Mouse (Mus musculus) liver, embryonic 12.5 days (tissue): ENCODE data around the gene Zcchc7. TPM values are rescaled to one million over a fixed set of nuclear protein-coding genes. Genes with fewer than 3 reads are reported as not detected.
A peak's percentile ranks its signal among the peaks of the same experiment; 100 is the strongest.

Source experiments
- ATAC-seq: fragments of 200-750 bp; cut with Nextera tagmentation; 2 replicates; pipeline ENCODE4 v1.8.0; 2017; ENCODE audit warnings: moderate number of reproducible peaks, mild to moderate bottlenecking, moderate library complexity
- H3K27ac ChIP-seq: fragments of 300-500 bp; sonication (generic); 2 replicates; pipeline ENCODE4 v1.5.1; 2016; ENCODE audit warnings: mild to moderate bottlenecking
- H3K27me3 ChIP-seq: fragments of 300-500 bp; sonication (generic); replicated peaks from 2 replicates; pipeline ENCODE4 v1.6.1; 2016; ENCODE audit warnings: mild to moderate bottlenecking, moderate library complexity
- H3K36me3 ChIP-seq: fragments of 300-500 bp; sonication (generic); 2 replicates; pipeline ENCODE4 v1.6.1; 2016; ENCODE audit warnings: mild to moderate bottlenecking, moderate library complexity
- H3K4me1 ChIP-seq: fragments of 300-500 bp; sonication (generic); 2 replicates; pipeline ENCODE4 v1.6.1; 2016
- H3K4me2 ChIP-seq: fragments of 300-500 bp; sonication (generic); 2 replicates; pipeline ENCODE4 v1.6.1; 2016; ENCODE audit warnings: mild to moderate bottlenecking, moderate library complexity
- H3K4me3 ChIP-seq: fragments of 300-500 bp; sonication (generic); 2 replicates; pipeline ENCODE4 v1.5.1; 2016; ENCODE audit warnings: mild to moderate bottlenecking, moderate library complexity
- H3K9ac ChIP-seq: fragments of 300-500 bp; sonication (generic); 2 replicates; pipeline ENCODE4 v1.6.1; 2016; ENCODE audit warnings: mild to moderate bottlenecking, moderate library complexity
- H3K9me3 ChIP-seq: fragments of 300-500 bp; sonication (generic); replicated peaks from 2 replicates; pipeline ENCODE4 v1.6.1; 2016; ENCODE audit warnings: mild to moderate bottlenecking, moderate library complexity
- WGBS: fragments of 180-500 bp; shearing (Covaris S2); methylation state at CpG from one replicate; pipeline ENCODE4 v1.1.7; 2016; ENCODE audit not compliant: insufficient replicate concordance; 5-methylcytosine and 5-hydroxymethylcytosine counted together
- polyA plus RNA-seq: library from polyadenylated mRNA; unstranded; fragments of >200 nt; fragmentation: Nextera tagmentation; extraction: Ambion mirVana; gene quantifications from 2 replicates; pipeline ENCODE4 v1.2.1, GENCODE M21; 2016

Zcchc7 gene
- polyA plus RNA-seq, 1 experiment from 2014 or later, result 17.2 TPM

- no peak overlapping the region for H3K27ac ChIP-seq
- ATAC-seq, result no peak
- 58% methylated on average over 1 of the region's 1 CpGs for WGBS
These were observed 116.4 kb downstream of the Zcchc7 start for GRCm38 (mm10) chr4:44872048-44872447.

GRCm38 (mm10) chr4:44880065-44880623, 124.5 kb downstream of the Zcchc7 start:
- Histone ChIP-seq H3K27me3 (no peaks in the 10 kb centered on the region), H3K9ac (no peak overlapping the region), H3K4me1 (no peaks in the 10 kb centered on the region), H3K36me3 (no peaks in the 10 kb centered on the region), H3K4me3 (no peak overlapping the region), H3K27ac (no peak overlapping the region), H3K9me3 (no peaks in the 10 kb centered on the region), H3K4me2 (no peak overlapping the region)
- no peak for ATAC-seq
- 56% methylated on average over 7 of the region's 7 CpGs for WGBS

More at GRCm38 (mm10) chr4:44872048-44872447, 116.4 kb downstream of the Zcchc7 start:
- Histone ChIP-seq H3K4me1 (peaks cover 6% of the 10 kb centered on the region), H3K27me3 (no peaks in the 10 kb centered on the region), H3K9me3 (no peaks in the 10 kb centered on the region), H3K4me2 (no peak overlapping the region), H3K36me3 (no peaks in the 10 kb centered on the region), H3K9ac (no peak overlapping the region), H3K4me3 (no peak overlapping the region)

GRCm38 (mm10) chr4:44886143-44886542, 130.5 kb downstream of the Zcchc7 start:
- H3K9me3 ChIP-seq, result no peaks in the 10 kb centered on the region
- H3K27ac ChIP-seq, result no peak overlapping the region
- no peak for ATAC-seq
- no peaks in the 10 kb centered on the region for H3K27me3 ChIP-seq
- no peak overlapping the region for H3K9ac ChIP-seq
- 65% methylated on average over 6 of the region's 6 CpGs for WGBS
- H3K4me2 ChIP-seq, result no peak overlapping the region
- no peaks in the 10 kb centered on the region for H3K36me3 ChIP-seq
- H3K4me1 ChIP-seq, result no peaks in the 10 kb centered on the region
- H3K4me3 ChIP-seq, result no peak overlapping the region

- no peaks in the 10 kb centered on the region for H3K27me3 ChIP-seq
- peaks cover 16% of the 10 kb centered on the region for H3K36me3 ChIP-seq
- no peak overlapping the region for H3K9ac ChIP-seq
- no peaks in the 10 kb centered on the region for H3K4me1 ChIP-seq
- no peak for ATAC-seq
- no peak overlapping the region for H3K4me2 ChIP-seq
- 68% methylated on average over 6 of the region's 6 CpGs for WGBS
- H3K9me3 ChIP-seq, result no peaks in the 10 kb centered on the region
- no peak overlapping the region for H3K27ac ChIP-seq
- no peak overlapping the region for H3K4me3 ChIP-seq
These were observed 135.7 kb downstream of the Zcchc7 start for GRCm38 (mm10) chr4:44891344-44891743.

GRCm38 (mm10) chr4:44905651-44906271, 150.1 kb downstream of the Zcchc7 start:
- no peak overlapping the region for H3K4me2 ChIP-seq
- H3K27ac ChIP-seq, result no peak overlapping the region
- WGBS, result 64% methylated on average over 11 of the region's 11 CpGs
- no peak for ATAC-seq
- H3K4me1 ChIP-seq, result no peaks in the 10 kb centered on the region
- no peak overlapping the region for H3K9ac ChIP-seq
- no peak overlapping the region for H3K4me3 ChIP-seq
- H3K36me3 ChIP-seq, result 0 out of 2 replicates have a peak, but pooled peaks cover 3% of the 10 kb centered on the region
- H3K9me3 ChIP-seq, result no peaks in the 10 kb centered on the region
- no peaks in the 10 kb centered on the region for H3K27me3 ChIP-seq

DNA sequence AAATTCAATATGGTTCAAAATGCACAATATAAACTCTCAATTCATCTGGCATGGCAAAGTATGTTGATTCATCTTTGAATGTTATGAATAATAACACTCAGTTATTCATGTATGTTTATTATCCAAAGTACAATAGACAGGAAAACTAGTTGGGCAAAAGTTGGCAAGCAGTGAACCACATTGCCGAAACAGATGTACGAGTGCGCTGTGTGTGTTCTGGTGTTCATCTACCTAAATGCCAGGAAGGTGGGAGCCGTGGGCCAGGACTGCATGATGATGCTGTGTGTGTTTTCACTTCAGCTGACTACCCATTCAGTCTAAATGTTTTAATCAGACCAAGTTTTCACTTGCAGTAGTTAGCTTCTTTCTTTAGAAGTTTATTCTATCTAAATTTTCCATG, 150.7 kb downstream of the Zcchc7 start:
- H3K27ac ChIP-seq, result no peak overlapping the region
- no peaks in the 10 kb centered on the region for H3K4me1 ChIP-seq
- no peaks in the 10 kb centered on the region for H3K27me3 ChIP-seq
- H3K4me3 ChIP-seq, result no peak overlapping the region
- WGBS, result 85% methylated on average over 4 of the region's 4 CpGs
- H3K9ac ChIP-seq, result no peak overlapping the region
- H3K36me3 ChIP-seq, result 0 out of 2 replicates have a peak, but pooled peaks cover 3% of the 10 kb centered on the region
- no peaks in the 10 kb centered on the region for H3K9me3 ChIP-seq
- H3K4me2 ChIP-seq, result no peak overlapping the region
- ATAC-seq, result no peak

GRCm38 (mm10) chr4:44910065-44910464, 154.4 kb downstream of the Zcchc7 start:
- Histone ChIP-seq H3K36me3 (0 out of 2 replicates have a peak, but pooled peaks cover 3% of the 10 kb centered on the region), H3K4me2 (no peak overlapping the region), H3K27me3 (no peaks in the 10 kb centered on the region), H3K27ac (no peak overlapping the region), H3K9ac (no peak overlapping the region), H3K4me3 (no peak overlapping the region), H3K9me3 (no peaks in the 10 kb centered on the region), H3K4me1 (no peaks in the 10 kb centered on the region)
- WGBS, result 35% methylated on average over 2 of the region's 2 CpGs
- ATAC-seq, result no peak

GRCm38 (mm10) chr4:44910857-44911256, 155.2 kb downstream of the Zcchc7 start:
- H3K27ac ChIP-seq, result no peak overlapping the region
- H3K36me3 ChIP-seq, result no peaks in the 10 kb centered on the region; the same call in 1 of the 2 replicates
- no peaks in the 10 kb centered on the region for H3K9me3 ChIP-seq
- ATAC-seq, result no peak
- no peak overlapping the region for H3K4me3 ChIP-seq
- H3K4me2 ChIP-seq, result no peak overlapping the region
- no peaks in the 10 kb centered on the region for H3K4me1 ChIP-seq
- no peak overlapping the region for H3K9ac ChIP-seq
- WGBS, result 81% methylated on average over 2 of the region's 2 CpGs
- H3K27me3 ChIP-seq, result no peaks in the 10 kb centered on the region

DNA sequence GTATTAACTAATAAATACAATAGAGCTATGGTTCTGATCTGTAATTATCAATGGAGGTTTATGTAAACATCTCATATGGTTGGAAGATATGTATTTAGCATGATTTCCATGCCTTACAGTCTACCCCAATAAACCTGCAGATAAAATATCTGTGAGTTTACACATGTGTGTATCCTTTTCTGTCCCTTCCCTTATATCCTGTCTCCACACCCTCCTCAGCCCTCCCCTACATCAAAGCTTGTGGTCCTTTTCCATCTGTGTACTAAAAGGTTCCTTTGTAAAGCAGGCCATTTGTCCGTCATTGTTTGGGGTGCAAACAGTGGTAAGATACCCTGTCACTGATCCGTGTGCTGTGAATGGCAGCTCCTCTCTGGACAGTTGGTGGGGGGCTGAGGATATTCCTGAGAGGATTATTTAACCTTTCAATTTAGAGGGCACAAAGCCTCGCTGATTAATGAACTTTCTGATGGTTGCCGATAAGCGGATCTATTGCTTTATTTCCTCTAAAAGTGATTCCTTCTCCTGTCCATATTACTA, 161.7 kb downstream of the Zcchc7 start:
- H3K36me3 ChIP-seq, result peaks cover 4% of the 10 kb centered on the region
- H3K9ac ChIP-seq, result no peak overlapping the region
- no peaks in the 10 kb centered on the region for H3K27me3 ChIP-seq
- no peak overlapping the region for H3K4me2 ChIP-seq
- WGBS, result 78% methylated on average over 5 of the region's 5 CpGs
- no peak overlapping the region for H3K4me3 ChIP-seq
- no peaks in the 10 kb centered on the region for H3K9me3 ChIP-seq
- H3K4me1 ChIP-seq, result peaks cover 14% of the 10 kb centered on the region; the same call in 1 of the 2 replicates
- no peak for ATAC-seq
- H3K27ac ChIP-seq, result no peak overlapping the region

DNA sequence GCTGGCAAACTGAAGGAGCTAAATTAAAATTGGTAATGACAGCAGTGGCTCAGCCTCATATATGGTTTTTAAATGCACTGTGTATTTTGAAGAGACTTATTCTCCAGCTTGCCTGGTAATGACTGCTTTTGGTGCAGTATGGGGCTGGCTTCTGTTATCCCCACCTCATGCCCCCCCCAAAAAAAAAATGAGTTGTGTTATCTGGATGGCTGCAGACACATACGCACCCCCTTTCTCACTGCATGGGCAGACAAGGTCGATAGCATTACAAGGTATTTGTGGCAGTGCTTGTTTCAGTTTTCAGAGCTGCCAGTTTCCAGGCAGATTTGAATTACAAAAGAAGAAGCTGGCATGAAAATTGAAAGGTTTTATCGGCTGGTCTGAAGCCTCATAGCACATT, 162.2 kb downstream of the Zcchc7 start:
- H3K4me3 ChIP-seq, result no peak overlapping the region
- H3K27me3 ChIP-seq, result no peaks in the 10 kb centered on the region
- no peak overlapping the region for H3K27ac ChIP-seq
- H3K9me3 ChIP-seq, result no peaks in the 10 kb centered on the region
- H3K9ac ChIP-seq, result no peak overlapping the region
- 0 out of 2 replicates have a peak overlapping the region, but pooled peaks have one; percentile 29 for H3K4me2 ChIP-seq
- ATAC-seq, result peak; percentile 76
- 53% methylated on average over 3 of the region's 3 CpGs for WGBS
- peaks cover 4% of the 10 kb centered on the region for H3K36me3 ChIP-seq
- peaks cover 19% of the 10 kb centered on the region; the same call in 1 of the 2 replicates for H3K4me1 ChIP-seq

DNA sequence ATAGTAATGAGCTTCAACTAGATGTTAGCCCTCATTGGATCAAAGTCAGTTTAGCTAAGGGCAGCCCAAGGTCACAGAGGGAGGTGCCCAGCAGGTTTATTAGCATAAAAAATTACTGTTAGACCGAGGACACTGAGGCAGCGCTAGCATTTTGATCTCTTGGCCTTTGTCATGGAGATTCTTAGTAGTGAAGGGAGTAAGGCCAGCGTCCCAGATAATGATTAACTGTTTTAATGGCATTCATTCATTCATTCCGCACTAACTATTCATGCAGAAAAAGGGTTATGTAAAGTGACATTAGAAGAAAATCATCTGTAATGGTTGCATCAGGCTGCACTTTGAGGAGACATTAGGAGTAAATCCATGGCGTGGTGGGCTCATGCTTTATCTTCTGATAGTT, 165.2 kb downstream of the Zcchc7 start:
- WGBS, result 81% methylated on average over 5 of the region's 5 CpGs
- Histone ChIP-seq H3K9ac (no peak overlapping the region), H3K27me3 (no peaks in the 10 kb centered on the region), H3K4me2 (no peak overlapping the region), H3K36me3 (peaks cover 6% of the 10 kb centered on the region), H3K27ac (no peak overlapping the region), H3K4me1 (peaks cover 19% of the 10 kb centered on the region; the same call in 1 of the 2 replicates), H3K9me3 (no peaks in the 10 kb centered on the region), H3K4me3 (no peak overlapping the region)
- no peak for ATAC-seq

DNA sequence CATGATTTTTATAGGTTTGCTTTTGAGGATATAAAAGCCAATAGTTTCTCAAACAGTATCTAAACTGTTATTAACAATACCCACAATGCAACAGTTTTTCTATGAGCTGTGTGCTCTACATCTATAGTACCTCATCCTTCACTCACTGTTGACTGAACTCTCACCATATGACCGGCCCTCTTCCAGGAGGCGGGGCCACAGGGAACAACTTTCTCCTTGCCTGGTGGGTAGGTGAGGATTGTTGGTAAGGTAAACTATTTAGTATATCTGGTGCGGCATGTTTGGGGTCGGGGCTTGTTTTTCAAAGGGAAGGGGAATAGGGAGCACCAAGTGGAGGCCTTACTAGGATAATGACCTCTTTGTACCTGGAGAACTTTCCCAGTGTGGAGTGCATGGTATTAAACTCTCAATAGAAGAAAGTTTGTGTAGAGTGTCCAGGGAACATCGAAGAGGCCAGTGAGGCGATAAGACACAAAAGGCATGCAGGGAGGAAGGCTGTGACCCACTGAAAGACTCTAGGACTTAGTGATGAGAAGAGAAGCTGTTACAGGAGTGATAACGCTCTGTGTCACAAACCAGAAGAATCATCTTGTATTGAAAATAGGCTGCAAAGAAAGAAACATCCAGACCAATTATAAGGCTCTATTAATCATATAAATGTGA, 166.9 kb downstream of the Zcchc7 start:
- peak overlapping the region; percentile 54; the same call in 1 of the 2 replicates for H3K27ac ChIP-seq
- peaks cover 18% of the 10 kb centered on the region for H3K36me3 ChIP-seq
- peak; percentile 72; the same call in 1 of the 2 replicates for ATAC-seq
- H3K9me3 ChIP-seq, result no peaks in the 10 kb centered on the region
- H3K4me1 ChIP-seq, result peaks cover 13% of the 10 kb centered on the region; the same call in 1 of the 2 replicates
- no peak overlapping the region for H3K4me3 ChIP-seq
- no peaks in the 10 kb centered on the region for H3K27me3 ChIP-seq
- no peak overlapping the region; the same call in 1 of the 2 replicates for H3K4me2 ChIP-seq
- WGBS, result 77% methylated on average over 7 of the region's 7 CpGs
- H3K9ac ChIP-seq, result no peak overlapping the region
